Mouse (Mus musculus) gastrocnemius, postnatal 14 days (tissue): Measurements from ENCODE around the gene Igf1r. TPM values are rescaled to one million over a fixed set of nuclear protein-coding genes. Genes with fewer than 3 reads are reported as not detected.

Experiments
- DNase-seq: peaks from one replicate; pipeline ENCODE4 v3.0.0; 2021; ENCODE audit warnings: mixed read lengths
- intact Hi-C: fragments of 180-260 bp; cut with DNase I; formaldehyde crosslinking; loops from one replicate; pipeline ENCODE4 v1.15.1; 2025; ENCODE audit warnings: low total_unique reads
- total RNA-seq, 2 experiments: library from RNA; stranded (reverse); gene quantifications; 2 replicates each; pipeline ENCODE4 v1.2.3; 2021

Igf1r gene
- total RNA-seq, 2 experiments from 2014 or later: 13.1 to 14.0 TPM

DNA sequence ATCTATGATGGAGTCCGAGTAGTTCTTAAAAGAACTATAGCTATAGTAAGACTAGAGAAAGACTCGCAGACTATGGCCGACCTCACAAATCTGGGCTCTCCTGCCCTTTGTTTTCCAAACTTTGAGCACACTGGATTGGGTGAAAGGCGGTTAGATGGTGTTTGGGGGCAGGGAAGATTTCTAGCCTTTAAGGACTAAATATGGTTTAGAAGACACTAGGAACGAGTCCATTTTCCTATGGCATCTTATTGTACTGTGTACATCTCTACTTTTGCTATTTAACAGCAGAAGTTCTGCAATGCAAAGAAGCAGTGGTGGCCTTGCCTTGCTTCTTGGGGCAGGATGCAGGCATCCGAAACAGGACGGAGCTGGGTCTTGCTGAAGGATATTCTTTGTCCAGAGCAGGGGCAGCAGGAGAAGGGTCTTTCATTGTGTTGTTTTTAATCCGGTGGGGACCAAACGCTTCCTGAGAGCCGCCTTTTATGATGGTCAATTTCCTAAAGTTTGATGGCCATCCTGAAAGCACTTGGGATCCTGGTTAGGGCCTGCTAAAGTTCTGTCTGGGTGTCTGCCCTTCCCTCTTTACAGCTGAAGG is 2.1 kb downstream of the Igf1r start:
- DNase-seq: no peak
- intact Hi-C loops: no loop called here

DNA sequence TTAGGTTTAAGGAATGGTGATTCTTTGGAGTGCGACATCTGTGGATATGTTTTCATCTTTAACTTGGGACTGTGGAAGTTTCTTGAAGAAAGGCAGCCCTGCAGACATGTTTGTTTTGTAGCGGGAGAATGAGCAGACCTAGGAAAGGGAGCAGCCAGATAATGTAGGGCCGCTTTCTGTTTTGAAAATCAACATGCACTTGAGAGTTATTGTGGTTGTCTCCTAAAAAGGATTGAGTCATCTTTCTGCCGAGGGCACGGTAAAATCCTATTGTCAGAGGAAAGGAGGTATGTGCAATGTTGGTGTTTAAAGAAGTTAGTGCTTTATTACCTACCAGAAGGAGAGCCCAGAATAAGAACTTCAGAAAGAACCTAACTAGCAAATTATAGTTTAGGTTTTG is 2.6 kb downstream of the Igf1r start:
- intact Hi-C loops: no loop called here

DNA sequence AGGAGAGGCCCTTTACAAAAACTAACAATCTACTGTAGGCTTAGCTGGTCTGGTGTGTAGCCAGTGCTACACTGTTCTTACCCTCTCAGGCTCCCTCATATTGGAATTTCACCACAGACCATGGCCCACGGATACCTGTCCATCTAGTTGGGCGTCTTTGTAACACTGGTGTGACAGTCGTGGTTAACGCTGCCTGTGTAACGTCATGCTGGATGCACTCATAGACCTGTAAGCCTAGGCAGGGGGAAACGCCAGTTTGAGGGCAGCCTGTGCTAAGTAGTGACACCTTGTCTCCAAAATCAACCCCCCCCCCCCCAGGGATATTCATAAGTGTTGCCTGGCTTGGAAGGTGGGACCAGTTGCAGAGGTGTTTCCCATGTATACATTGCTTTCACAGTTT is 4.7 kb downstream of the Igf1r start:
- intact Hi-C loops: no loop called here

More for the DNA sequence above, 2.6 kb downstream of the Igf1r start:
- no peak for DNase-seq

DNA sequence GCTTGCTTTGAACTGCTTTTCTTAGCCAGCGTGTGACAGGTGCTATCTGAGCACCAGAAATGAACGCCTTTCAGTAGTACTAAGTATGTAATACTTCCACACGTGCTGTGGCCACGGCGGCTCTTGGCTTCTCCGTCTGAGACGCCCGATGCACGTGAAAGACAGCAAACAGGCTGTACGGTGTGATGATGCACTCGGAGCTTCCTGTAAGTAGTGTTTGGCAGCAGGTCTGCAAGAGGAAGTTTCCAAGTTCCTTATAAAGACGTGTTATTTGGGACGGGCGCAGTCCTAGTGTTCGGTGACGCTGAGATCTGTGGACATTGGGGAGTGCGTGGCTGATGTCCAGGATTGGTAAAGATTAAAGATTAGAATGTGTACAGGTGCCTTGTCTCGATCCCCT is 5.4 kb downstream of the Igf1r start:
- intact Hi-C loops: no loop called here
- DNase-seq: no peak

More for the DNA sequence above, 4.7 kb downstream of the Igf1r start:
- no peak for DNase-seq

DNA sequence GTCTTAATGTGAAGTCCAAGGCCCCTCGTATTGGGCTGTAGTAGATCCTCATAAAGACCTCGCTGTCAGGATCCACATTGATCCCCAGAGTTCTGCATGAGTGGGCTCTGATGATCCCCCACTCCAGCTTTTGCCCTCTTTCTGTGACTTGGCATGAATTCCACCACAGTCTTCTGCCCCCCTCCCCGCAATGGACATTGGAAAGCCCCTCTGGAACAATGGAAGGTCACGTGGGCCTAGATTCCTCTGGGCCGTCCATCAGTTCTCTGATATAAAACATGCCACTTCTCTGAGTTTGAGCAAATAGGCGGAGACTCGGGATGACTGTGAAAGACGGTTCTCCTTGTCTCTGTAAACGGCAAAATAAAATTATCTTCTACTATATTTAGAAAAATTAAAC is 8.1 kb downstream of the Igf1r start:
- intact Hi-C loops: loop anchor here (5.0 kb wide), 1 partner anchor 158 kb away; no protein-coding TSS in a partner anchor
- no peak for DNase-seq

DNA sequence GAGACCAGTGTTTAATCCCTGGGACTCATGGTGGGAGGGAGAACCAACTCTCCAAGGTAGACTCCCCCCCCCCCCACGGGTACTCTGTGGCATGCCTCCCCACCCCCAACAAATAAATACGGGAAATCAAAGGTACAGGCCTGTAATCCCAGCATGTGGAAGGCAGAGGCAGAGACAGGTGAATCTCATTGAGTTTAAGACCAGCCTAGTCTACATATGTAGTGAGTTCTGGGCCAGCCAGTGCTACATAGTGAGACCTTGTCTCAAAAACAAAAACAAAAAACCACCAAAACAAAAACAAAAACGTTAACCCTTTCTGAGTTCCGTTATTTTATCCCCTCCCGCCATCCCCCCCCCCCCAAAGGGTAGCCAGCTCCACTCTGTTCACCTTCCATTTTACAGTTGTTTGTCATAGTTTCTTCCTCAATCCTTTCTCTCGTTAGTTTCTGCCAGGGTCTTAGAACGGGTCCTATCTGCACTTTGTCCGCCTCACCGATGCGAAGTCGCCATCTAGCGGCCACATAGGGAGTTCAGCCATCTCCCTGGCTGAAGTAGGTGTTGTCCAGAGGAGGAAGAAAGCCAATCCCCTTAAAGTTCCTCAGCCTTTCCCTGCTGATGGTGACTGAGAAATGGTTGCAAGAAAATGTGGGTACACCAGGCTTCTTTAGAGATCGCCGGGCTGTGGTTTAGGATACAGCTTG is 9.1 kb downstream of the Igf1r start:
- peak; percentile 83 for DNase-seq
- intact Hi-C loops: loop anchor here (5.0 kb wide), 1 partner anchor 159 kb away; no protein-coding TSS in a partner anchor

DNA sequence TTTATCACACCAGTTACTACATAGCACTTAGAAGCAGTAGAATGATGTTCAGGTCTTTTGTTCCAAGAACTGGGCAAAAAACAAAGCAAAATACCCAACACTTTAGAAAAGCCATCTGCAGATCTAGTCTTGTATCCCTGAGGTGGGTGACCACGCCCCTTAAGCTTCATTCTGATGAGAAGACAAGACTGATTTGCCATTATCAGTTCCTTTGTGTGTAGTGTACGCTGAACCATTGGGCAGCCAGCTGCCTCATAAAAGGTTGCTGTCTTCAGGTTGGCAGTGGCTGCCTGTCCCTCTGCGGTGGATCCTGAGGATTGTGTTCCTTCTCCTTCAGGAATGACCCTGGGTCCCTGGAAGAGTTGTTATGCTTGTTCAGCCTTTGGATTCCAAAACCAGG is 11.1 kb downstream of the Igf1r start:
- DNase-seq: no peak
- intact Hi-C loops: loop anchor here (5.0 kb wide), 1 partner anchor 161 kb away; no protein-coding TSS in a partner anchor

DNA sequence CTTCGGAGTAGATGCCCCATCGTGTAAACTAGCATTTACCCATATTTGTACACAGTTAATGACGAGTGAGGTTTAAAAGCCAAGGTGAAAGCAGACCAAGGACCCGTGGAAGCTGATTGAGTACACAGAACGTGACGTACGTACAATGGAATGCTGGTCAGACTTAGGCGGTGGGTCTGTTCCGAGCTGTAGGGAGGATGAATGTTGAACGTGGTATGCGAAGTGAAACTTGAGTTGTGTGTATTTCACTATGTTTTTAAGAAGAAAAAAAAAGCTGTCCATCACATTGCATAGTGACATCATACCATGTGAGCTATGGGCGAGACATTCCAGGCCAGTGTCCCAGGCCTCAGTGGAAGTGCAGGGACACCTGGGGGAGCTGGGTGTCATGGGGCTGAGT is 15.8 kb downstream of the Igf1r start:
- intact Hi-C loops: no loop called here

DNA sequence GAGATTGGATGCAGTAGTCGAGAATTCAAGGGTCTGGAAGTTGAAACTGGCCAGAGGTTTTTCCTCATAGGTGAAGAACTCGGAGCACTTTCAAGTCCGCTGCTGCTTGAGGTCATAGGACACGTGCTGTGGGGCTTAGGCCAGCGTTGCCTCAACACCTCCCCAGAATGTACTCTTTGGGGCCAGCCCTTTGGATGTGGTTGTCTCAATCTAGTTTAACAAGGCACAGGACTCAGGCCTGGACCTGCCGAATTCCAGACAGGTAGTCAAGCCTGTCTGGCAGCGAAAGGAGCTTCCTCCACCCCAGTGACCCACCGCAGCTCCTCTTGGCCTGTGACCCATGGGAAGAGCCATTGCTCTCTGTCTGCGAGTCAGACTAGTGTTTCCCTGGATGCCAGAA is 16.4 kb downstream of the Igf1r start:
- no peak for DNase-seq
- intact Hi-C loops: no loop called here

More for the DNA sequence above, 15.8 kb downstream of the Igf1r start:
- no peak for DNase-seq

DNA sequence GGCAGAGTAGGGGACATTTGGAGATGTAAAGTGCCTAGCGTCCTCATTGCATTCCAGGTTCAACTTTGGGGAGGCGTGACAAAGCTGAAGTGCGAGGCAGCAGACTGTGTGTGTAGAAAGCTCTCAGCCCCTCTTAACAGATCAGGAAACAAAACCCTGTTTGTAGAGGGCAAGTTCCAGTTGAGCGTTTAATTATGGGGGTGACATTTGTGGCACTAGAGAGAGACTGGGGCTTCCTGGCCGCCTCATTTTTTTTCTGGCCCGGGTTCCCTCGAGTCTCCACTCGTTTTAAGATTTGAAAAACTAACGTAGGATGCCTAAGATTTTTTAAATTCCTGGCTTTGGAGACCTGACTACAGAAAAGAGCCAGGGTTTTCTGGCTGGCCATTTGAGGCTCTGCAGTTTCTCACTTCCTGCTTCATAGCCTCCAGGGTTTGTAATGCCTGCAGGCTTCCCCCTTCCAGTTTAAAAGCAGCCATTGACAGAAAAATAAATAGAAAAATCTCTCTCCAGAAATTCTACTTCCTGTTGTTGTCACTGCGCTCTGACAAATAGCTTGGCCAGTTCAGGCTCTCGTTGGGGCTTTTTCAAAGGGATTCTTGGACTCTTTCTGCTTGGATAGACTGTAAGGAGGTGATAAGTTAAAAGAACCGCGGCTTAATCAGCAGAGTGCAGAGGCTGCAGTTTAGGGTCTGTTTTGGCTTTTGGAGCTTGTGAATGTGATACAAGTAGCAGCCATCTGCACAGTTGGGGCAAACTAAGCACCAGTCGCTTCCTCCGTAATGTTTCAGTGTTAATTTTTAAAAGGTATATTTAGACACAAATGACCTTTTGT is 20.8 kb downstream of the Igf1r start:
- intact Hi-C loops: no loop called here
- DNase-seq: no peak

DNA sequence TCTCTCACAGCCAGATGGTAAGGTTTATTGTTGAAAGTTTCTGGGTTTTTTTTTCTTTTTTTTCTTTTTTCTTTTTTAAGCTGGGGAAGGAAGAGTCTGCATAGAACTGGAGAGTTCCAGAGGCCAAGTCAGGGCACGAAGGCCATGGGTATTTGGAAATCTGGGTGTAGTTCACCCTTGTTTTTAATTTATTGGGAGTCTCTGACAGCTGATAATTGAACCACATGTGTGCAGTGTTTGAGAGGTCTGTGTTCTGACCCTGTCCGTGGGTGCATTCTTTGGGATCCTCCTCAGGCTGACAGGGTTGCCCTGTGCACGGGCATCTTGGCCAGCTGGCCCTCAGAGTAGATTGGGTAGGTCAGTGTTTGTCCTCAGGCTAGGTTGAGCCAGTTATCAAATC is 29.3 kb downstream of the Igf1r start:
- intact Hi-C loops: no loop called here
- DNase-seq: no peak

DNA sequence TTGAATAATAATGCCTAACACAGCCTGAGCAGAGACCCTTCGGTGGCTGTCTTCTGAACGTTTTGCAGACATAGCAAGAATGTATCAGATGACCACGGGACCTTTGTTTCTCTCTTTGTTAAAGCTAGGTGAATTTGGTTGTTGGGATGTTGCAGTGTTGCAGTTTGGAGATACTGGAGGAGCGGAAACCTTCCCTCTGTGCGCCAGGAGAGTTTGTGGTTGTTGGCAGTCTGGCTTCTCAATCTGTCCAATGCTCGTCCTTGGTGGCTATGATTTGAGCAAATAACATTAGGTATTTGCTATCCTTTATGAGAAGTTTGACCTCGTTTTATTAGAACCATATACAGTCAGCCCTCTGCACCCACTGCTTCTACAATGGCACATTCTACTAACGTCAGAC is 30.2 kb downstream of the Igf1r start:
- intact Hi-C loops: no loop called here
- no peak for DNase-seq

DNA sequence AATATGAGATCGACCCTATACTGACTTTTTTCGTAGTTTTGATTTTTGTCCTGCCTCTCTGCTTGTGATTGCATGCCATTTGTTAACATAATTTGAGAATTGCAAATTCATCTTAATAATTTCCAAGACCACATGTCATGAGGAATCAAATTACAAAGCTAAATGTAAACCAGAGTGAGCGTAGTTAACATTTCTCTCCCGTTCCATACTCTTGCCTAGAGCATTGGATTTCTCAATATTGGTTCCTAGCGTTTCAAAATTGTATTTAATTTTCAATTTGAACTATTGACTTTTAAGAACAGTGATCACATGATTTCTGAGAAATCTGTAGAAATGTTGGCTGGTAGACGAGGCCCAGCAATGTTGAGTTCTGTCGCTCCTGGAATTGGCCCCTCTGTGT is 30.8 kb downstream of the Igf1r start:
- DNase-seq: no peak
- intact Hi-C loops: no loop called here

DNA sequence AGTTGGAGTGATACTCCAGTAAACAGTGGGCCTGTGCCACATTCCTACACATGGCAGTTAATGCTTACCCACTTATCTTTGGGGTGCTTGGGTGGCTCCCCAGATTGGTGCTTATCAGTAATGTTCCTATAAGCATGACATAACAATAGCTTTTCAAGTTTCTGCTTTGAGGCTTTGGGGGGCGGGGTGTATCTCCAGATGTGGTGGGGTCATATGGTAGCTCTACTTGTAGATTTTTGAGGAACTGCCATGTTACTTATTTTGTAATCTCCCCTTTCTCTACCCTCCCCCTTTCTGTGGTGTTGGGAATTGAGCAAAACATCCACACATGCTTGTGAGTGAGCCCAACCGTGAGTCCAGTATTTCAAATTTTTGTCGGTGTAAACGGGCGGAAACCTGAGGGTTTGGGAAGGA is 32.4 kb downstream of the Igf1r start:
- intact Hi-C loops: no loop called here
- DNase-seq: no peak

DNA sequence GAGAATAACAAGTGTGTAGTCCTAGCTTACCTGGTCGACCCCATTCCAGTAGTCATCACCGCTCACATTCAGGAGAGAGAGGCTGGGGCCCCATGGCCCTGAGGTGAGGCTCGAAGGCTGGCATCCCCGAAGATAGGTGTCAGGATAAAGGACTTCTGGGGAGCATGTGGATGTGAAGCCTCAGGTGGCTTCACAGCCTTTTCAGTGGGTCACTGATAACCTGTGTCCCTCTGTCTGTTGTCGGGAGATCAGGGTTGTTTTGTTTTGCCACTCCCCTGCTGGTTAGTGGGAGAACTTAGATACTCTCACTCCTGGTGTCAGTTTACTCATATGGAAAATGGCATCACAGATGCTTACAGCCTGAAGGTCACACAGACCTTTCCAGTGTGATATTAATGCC is 32.9 kb downstream of the Igf1r start:
- DNase-seq: no peak
- intact Hi-C loops: no loop called here

DNA sequence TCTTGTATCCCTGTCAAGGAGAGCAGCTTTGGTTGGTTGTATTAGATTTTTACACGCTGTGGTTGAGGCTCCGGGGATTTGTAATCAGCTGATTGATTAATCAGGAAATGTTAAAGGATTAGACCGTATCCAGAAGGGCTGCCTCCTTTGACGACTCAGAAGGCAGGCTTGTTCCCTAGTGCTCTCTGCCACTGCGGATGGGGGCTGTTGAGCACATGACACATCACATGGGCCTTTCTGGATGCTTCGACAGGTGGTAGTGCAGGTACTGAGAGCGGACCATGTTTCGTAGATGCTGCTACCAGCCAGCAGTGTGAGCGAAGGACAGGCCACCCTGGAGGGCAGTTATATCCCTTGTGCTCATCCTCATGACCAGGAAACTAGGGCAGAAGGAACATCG is 33.6 kb downstream of the Igf1r start:
- DNase-seq: no peak
- intact Hi-C loops: no loop called here

DNA sequence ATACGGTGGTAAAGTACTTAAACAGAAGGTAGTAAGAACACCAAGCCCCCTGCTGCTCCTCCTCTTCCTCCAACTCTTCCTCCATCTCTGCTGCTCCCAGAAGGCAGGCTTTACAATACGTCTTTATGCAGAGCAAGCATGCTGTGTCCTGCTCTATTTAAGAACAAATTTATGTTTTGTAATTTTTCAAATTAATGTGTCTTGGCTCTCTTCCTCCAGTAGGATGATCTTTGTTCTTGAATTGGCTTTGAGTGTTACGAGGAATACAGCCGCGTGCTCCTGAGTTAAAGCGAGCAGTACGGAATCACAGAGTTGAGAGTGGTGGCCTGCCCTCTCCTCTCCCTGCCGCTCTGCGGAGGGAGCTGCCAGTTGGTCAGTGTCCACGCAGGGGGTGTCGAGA is 34.2 kb downstream of the Igf1r start:
- intact Hi-C loops: no loop called here
- no peak for DNase-seq

DNA sequence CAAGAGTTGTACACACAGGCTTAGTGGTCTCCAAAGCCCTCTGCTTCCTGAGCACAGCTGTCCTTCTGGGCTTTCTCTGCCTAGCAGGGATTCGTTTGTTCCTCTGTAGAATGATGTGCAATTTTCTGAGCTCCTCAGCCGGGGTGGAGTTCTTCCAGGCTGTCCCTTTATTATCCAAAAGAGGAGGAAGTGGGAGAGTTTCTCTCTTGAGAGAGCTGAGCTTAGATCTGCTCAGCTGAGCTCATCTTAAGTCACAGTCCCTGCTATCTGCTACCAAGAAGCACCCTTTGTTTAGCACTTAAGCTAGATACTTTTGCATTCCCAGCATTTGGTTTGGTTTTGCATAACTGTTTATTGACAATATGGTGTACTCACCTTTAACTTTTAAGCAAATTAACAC is 36.7 kb downstream of the Igf1r start:
- no peak for DNase-seq
- intact Hi-C loops: no loop called here

DNA sequence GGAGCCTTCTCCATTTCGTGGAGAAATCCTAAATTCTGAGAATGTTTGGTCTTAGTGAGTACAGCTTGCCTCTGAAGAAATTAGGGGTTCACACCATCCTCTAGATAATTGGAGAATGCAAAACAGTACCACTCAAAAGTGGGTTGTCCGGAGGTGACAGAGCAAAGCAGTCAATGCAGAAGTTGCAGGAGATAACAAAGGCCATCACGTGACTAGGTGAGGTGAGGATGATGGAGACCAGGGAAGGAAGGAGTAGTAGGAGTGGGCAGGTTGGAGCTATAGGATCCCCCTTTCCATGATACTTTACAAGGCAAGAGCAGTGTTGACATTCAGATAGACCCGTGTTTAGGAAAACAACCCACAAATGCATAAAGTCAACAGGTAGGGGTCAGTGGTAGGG is 41.0 kb downstream of the Igf1r start:
- intact Hi-C loops: no loop called here
- DNase-seq: no peak

DNA sequence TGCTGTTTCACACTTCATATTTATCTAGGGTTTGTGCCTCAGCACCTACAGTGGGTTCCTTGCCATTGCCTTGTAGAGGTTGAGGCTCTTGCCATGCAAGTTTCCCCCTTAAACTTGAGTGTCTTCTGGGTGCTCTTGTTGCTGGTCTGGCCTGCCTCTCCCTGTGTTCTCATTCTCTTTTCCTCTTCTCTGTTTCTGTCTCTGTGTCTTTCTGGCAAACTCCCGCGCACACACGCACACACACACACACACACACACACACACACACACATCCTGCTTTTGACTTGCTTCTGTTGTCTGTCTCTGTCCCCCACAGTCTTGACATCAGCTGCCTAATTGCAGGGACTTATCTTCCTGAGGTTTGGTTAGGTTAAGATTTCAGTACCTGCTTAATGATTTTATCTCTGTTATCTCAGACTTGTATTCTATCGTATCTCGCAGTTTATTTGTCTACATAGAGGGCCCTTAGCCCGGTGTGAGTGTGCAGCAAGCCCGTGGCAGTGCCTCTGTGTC is 41.8 kb downstream of the Igf1r start:
- no peak for DNase-seq
- intact Hi-C loops: no loop called here
